19 mouse cellular contexts compared by ENCODE assay signal in genomic region chr8:13150929-13151328, GRCm38 (mm10). TPM values are rescaled to one million over a fixed set of nuclear protein-coding genes. Genes with fewer than 3 reads are reported as not detected.
DNase-seq lines count a peak whose midpoint lies in the region; ATAC-seq and TF ChIP-seq lines count a peak whose summit lies in the region.
"Had no signal": no experiment of that assay in that cellular context is flagged by ENCODE, and none has a peak within 500 bp of the region (broad histone marks: within the 10 kb centered on the region; RNA-seq: fewer than 3 reads in every experiment).

No protein-coding gene starts in this region.

- H3K27ac ChIP-seq in gastrocnemius, adult 2 months = peak overlapping the region; percentile 90
- no peak overlapping the region for H3K27ac ChIP-seq in liver, embryonic 13.5 days
- no peak overlapping the region for H3K27ac ChIP-seq in liver, embryonic 11.5 days (ENCODE audit: low read depth, low read length)
- H3K27ac ChIP-seq: embryonic facial prominence, embryonic 10.5 days; forebrain, embryonic 10.5 days; heart, adult 2 months; heart, embryonic 13.5 days; hindbrain, embryonic 15.5 days had no signal

- WGBS in liver, embryonic 13.5 days (ENCODE audit: insufficient replicate concordance) = 79% methylated on average over 2 of the region's 2 CpGs
- WGBS in liver, embryonic 11.5 days = 73% methylated on average over 2 of the region's 2 CpGs

- H3K9ac ChIP-seq in liver, embryonic 13.5 days = no peak overlapping the region
- no peak overlapping the region for H3K9ac ChIP-seq in liver, embryonic 11.5 days (ENCODE audit: low read depth, low read length)
- H3K9ac ChIP-seq: heart, embryonic 13.5 days; hindbrain, embryonic 15.5 days had no signal

- H3K79me2 ChIP-seq in myocyte (ENCODE audit: control insufficient read depth, insufficient read depth) = no peaks in the 10 kb centered on the region

- TF ChIP-seq CTCF in gastrocnemius, adult 2 months (IDR thresholded peaks at IDR 0.05) = no peak

- intact Hi-C loops in gastrocnemius, adult 2 months (cut with DNase I) = loop anchor here (2.0 kb wide), 1 partner anchor 102 kb away; no protein-coding TSS in a partner anchor

- H3K4me2 ChIP-seq in liver, embryonic 13.5 days = no peak overlapping the region
- H3K4me2 ChIP-seq in liver, embryonic 11.5 days = no peak overlapping the region
- H3K4me2 ChIP-seq in myocyte (ENCODE audit: low read depth) = no peak overlapping the region
- H3K4me2 ChIP-seq: heart, embryonic 13.5 days; hindbrain, embryonic 15.5 days had no signal

- TF ChIP-seq POLR2A in myocyte (IDR thresholded peaks at IDR 0.05; ENCODE audit: insufficient read length, low read depth) = no peak

- ATAC-seq in liver, embryonic 13.5 days (ENCODE audit: low read depth) = 0 out of 2 replicates have a peak, but pooled peaks have one; percentile 25
- ATAC-seq in liver, embryonic 11.5 days (replicated peaks; ENCODE audit: low FRiP score) = no peak
- ATAC-seq: forebrain, embryonic 14.5 days had no signal

- peaks cover 43% of the 10 kb centered on the region for H3K36me3 ChIP-seq in liver, embryonic 13.5 days
- H3K36me3 ChIP-seq in liver, embryonic 11.5 days (ENCODE audit: control insufficient read depth, insufficient read depth, low read length) = peaks cover 20% of the 10 kb centered on the region
- H3K36me3 ChIP-seq in myocyte (ENCODE audit: control insufficient read depth, insufficient read depth) = peaks cover 8% of the 10 kb centered on the region

- no peaks in the 10 kb centered on the region for H3K9me3 ChIP-seq in liver, embryonic 13.5 days (replicated peaks)
- no peaks in the 10 kb centered on the region for H3K9me3 ChIP-seq in liver, embryonic 11.5 days (ENCODE audit: control insufficient read depth, low read length)
- H3K9me3 ChIP-seq: embryonic facial prominence, embryonic 10.5 days; forebrain, embryonic 10.5 days; heart, embryonic 13.5 days; hindbrain, embryonic 15.5 days had no signal

- DNase-seq in gastrocnemius, adult 2 months = peak; percentile 70
- no peak for DNase-seq in gastrocnemius, postnatal 4 days (ENCODE audit: low spot score in 2 of 2)
- no peak for DNase-seq in liver, embryonic 13.5 days
- DNase-seq in liver, embryonic 11.5 days (ENCODE audit: low spot score) = no peak
- DNase-seq in adipocyte (ENCODE audit: low spot score) = peak; percentile 35
- no peak for DNase-seq in c-Kit-positive CD71-positive TER-119-positive erythroid progenitor cells, embryonic 14.5 days (ENCODE audit: low spot score)
- DNase-seq: adrenal gland, postnatal 14 days; cerebellum, adult 18-20 months; cerebellum, adult 9-11 months; cerebellum, postnatal 36 days; heart, adult 2 months; heart, postnatal 36 days had no signal

- no peak overlapping the region for H3ac ChIP-seq in myocyte (ENCODE audit: control insufficient read depth, insufficient read length)

- H3K27me3 ChIP-seq in liver, embryonic 13.5 days = no peaks in the 10 kb centered on the region
- no peaks in the 10 kb centered on the region for H3K27me3 ChIP-seq in liver, embryonic 11.5 days (replicated peaks; ENCODE audit: control insufficient read depth, insufficient read depth, low read length)
- no peaks in the 10 kb centered on the region for H3K27me3 ChIP-seq in myocyte (ENCODE audit: control insufficient read depth, insufficient read depth, insufficient read length)
- H3K27me3 ChIP-seq: heart, embryonic 13.5 days; hindbrain, embryonic 15.5 days had no signal

- no peaks in the 10 kb centered on the region for H3K4me1 ChIP-seq in liver, embryonic 13.5 days (replicated peaks)
- no peaks in the 10 kb centered on the region for H3K4me1 ChIP-seq in liver, embryonic 11.5 days (replicated peaks; ENCODE audit: control insufficient read depth, insufficient read depth, low read length)
- H3K4me1 ChIP-seq: embryonic facial prominence, embryonic 10.5 days; forebrain, embryonic 10.5 days; heart, embryonic 13.5 days; hindbrain, embryonic 15.5 days had no signal

- no peak overlapping the region for H3K4me3 ChIP-seq in gastrocnemius, adult 2 months
- H3K4me3 ChIP-seq in liver, embryonic 13.5 days (replicated peaks) = no peak overlapping the region
- H3K4me3 ChIP-seq in liver, embryonic 11.5 days (ENCODE audit: low read depth, low read length) = no peak overlapping the region
- H3K4me3 ChIP-seq in myocyte = no peak overlapping the region
- H3K4me3 ChIP-seq: embryonic facial prominence, embryonic 10.5 days; erythroblast, embryonic 14.5 days; forebrain, embryonic 10.5 days; heart, adult 2 months; heart, embryonic 13.5 days; hindbrain, embryonic 15.5 days had no signal

TF ChIP-seq in myocyte, 11 proteins besides CTCF, POLR2A, EP300 and RAD21:
- TF ChIP-seq TCF3 (IDR thresholded peaks at IDR 0.05; ENCODE audit: insufficient read length, low read depth) (no peak), TCF12 (IDR thresholded peaks at IDR 0.05; ENCODE audit: insufficient read depth, poor library complexity, severe bottlenecking) (no peak), MAX (IDR thresholded peaks at IDR 0.05; ENCODE audit: low read depth) (no peak), MYOG (IDR thresholded peaks at IDR 0.05; ENCODE audit: control insufficient read depth in 1 of 3, insufficient read depth in 1 of 3, insufficient read length in 2 of 3, low read depth in 2 of 3) (peak in 1 of 3 experiments; percentile 16), POLR2AphosphoS2 (IDR thresholded peaks at IDR 0.05; ENCODE audit: insufficient read length, low read depth) (peak; percentile 27), MYOD1 (IDR thresholded peaks at IDR 0.05; ENCODE audit: control insufficient read depth in 1 of 3, insufficient read length in 2 of 3, low read depth in 2 of 3) (peak in 2 of 3 experiments; percentile 31 to 60), REST (IDR thresholded peaks at IDR 0.05; ENCODE audit: insufficient read depth, insufficient read length) (no peak), CEBPB (IDR thresholded peaks at IDR 0.05; ENCODE audit: insufficient read depth, poor library complexity, severe bottlenecking) (no peak)

RNA-seq across cellular contexts. Expression of gene Lamp1, which starts 8.0 kb away (rescaled TPM):
- total RNA-seq in gastrocnemius, adult 2 months (2021) = 100 to 1,000 TPM; 378 to 400 TPM
- total RNA-seq in gastrocnemius, postnatal 4 days (2021) = 100 to 1,000 TPM; 265 to 276 TPM
- 179 and 196 TPM in 2 replicates for polyA plus RNA-seq in liver, embryonic 13.5 days (2015; fragmentation: Nextera tagmentation; extraction: Ambion mirVana)
- 251 and 283 TPM in 2 replicates for polyA plus RNA-seq in liver, embryonic 11.5 days (2014; fragmentation: Nextera tagmentation; extraction: Ambion mirVana)
- polyA plus RNA-seq in myocyte (2012; fragmentation: generic; extraction: Trizol) = 531 TPM

RNA-seq across cellular contexts. Expression of gene Cul4a, which starts 45.5 kb away (rescaled TPM):
- 10 to 100 TPM; 67.6 to 68.5 TPM for total RNA-seq in gastrocnemius, adult 2 months (2021)
- total RNA-seq in gastrocnemius, postnatal 4 days (2021) = 100 to 1,000 TPM in 1 of 2 experiments, 10 to 100 TPM in 1; 99.9 to 112 TPM
- 74.1 and 91.0 TPM in 2 replicates for polyA plus RNA-seq in liver, embryonic 13.5 days (2015; fragmentation: Nextera tagmentation; extraction: Ambion mirVana)
- 111 and 123 TPM in 2 replicates for polyA plus RNA-seq in liver, embryonic 11.5 days (2014; fragmentation: Nextera tagmentation; extraction: Ambion mirVana)
- polyA plus RNA-seq in myocyte (2012; fragmentation: generic; extraction: Trizol) = 61.3 TPM

RNA-seq across cellular contexts. Expression of gene Pcid2, which starts 45.7 kb away (rescaled TPM):
- 1 to 10 TPM; 7.4 to 7.7 TPM for total RNA-seq in gastrocnemius, adult 2 months (2021)
- total RNA-seq in gastrocnemius, postnatal 4 days (2021) = 10 to 100 TPM; 13.9 to 15.9 TPM
- 19.8 and 22.1 TPM in 2 replicates for polyA plus RNA-seq in liver, embryonic 13.5 days (2015; fragmentation: Nextera tagmentation; extraction: Ambion mirVana)
- polyA plus RNA-seq in liver, embryonic 11.5 days (2014; fragmentation: Nextera tagmentation; extraction: Ambion mirVana) = 38.8 and 46.0 TPM in 2 replicates
- 19.5 TPM for polyA plus RNA-seq in myocyte (2012; fragmentation: generic; extraction: Trizol)

RNA-seq across cellular contexts. Expression of gene Grtp1, which starts 49.5 kb away (rescaled TPM):
- total RNA-seq in gastrocnemius, adult 2 months (2021) = 10 to 100 TPM in 1 of 2 experiments, 1 to 10 TPM in 1; 9.7 to 20.6 TPM
- 10 to 100 TPM in 1 of 2 experiments, 1 to 10 TPM in 1; 8.2 to 10.6 TPM for total RNA-seq in gastrocnemius, postnatal 4 days (2021)
- 11.5 and 13.1 TPM in 2 replicates for polyA plus RNA-seq in liver, embryonic 13.5 days (2015; fragmentation: Nextera tagmentation; extraction: Ambion mirVana)
- polyA plus RNA-seq in liver, embryonic 11.5 days (2014; fragmentation: Nextera tagmentation; extraction: Ambion mirVana) = 19.7 and 23.3 TPM in 2 replicates
- 34.4 TPM for polyA plus RNA-seq in myocyte (2012; fragmentation: generic; extraction: Trizol)

Comparison
In these comparisons a context has a peak if more than half of its experiments do, and no peak if none do; other contexts are left out.
1. DNase-seq: peak in gastrocnemius, adult 2 months (single experiment) and adipocyte (single experiment); none in gastrocnemius, postnatal 4 days (0 of 2), liver, embryonic 13.5 days (single experiment), liver, embryonic 11.5 days (single experiment) and c-Kit-positive CD71-positive TER-119-positive erythroid progenitor cells, embryonic 14.5 days (single experiment).